Mouse (Mus musculus) CD4-positive, CD25-positive, alpha-beta regulatory T cell, adult 4 months (primary cell): ENCODE data around the gene Lpin3. TPM values are rescaled to one million over a fixed set of nuclear protein-coding genes. Genes with fewer than 3 reads are reported as not detected.

Experiments used
- ATAC-seq: one replicate; pipeline ENCODE4 v1.8.0; 2017
- polyA plus RNA-seq, 2 experiments: library from polyadenylated mRNA; unstranded; fragments of 100-300 nt; shearing (Covaris generic); gene quantifications; one replicate each; pipeline ENCODE4 v1.2.1; 2017

Gene Lpin3
- polyA plus RNA-seq, 2 experiments from 2014 or later = 0.55 to 1.4 TPM

- ATAC-seq = no peak
These were observed 54.0 kb downstream of the Lpin3 start for GRCm38 (mm10) chr2:160934451-160934850.

- ATAC-seq = no peak
These were observed 60.6 kb downstream of the Lpin3 start for GRCm38 (mm10) chr2:160940930-160941709.

- ATAC-seq = no peak
These were observed 62.0 kb downstream of the Lpin3 start for GRCm38 (mm10) chr2:160942443-160942842.

- ATAC-seq = no peak
These were observed 71.1 kb downstream of the Lpin3 start for GRCm38 (mm10) chr2:160951595-160951994.

GRCm38 (mm10) chr2:160953131-160953873 is 72.8 kb downstream of the Lpin3 start:
- ATAC-seq = no peak

- no peak for ATAC-seq
These were observed 74.1 kb downstream of the Lpin3 start for GRCm38 (mm10) chr2:160954541-160954940.

- no peak for ATAC-seq
These were observed 74.9 kb downstream of the Lpin3 start for GRCm38 (mm10) chr2:160955331-160955730.

Other genes starting within 250 kb of the Lpin3 start
- gene Top1, start 234.8 kb upstream of the Lpin3 start, polyA plus RNA-seq = 10 to 100 TPM; 73.9 to 91.0 TPM
- gene Plcg1, start 149.4 kb upstream of the Lpin3 start, polyA plus RNA-seq = 10 to 100 TPM; 56.4 to 66.8 TPM
- gene Zhx3, start 7.7 kb upstream of the Lpin3 start, polyA plus RNA-seq = 10 to 100 TPM in 1 of 2 experiments, 1 to 10 TPM in 1; 8.3 to 11.5 TPM
- gene Emilin3, start 31.7 kb downstream of the Lpin3 start, polyA plus RNA-seq = not detected
- gene Chd6, start 228.4 kb downstream of the Lpin3 start, polyA plus RNA-seq = 10 to 100 TPM; 43.3 to 45.5 TPM